Comparison of ENCODE assay signal across 9 mouse cellular contexts in the genomic region with DNA sequence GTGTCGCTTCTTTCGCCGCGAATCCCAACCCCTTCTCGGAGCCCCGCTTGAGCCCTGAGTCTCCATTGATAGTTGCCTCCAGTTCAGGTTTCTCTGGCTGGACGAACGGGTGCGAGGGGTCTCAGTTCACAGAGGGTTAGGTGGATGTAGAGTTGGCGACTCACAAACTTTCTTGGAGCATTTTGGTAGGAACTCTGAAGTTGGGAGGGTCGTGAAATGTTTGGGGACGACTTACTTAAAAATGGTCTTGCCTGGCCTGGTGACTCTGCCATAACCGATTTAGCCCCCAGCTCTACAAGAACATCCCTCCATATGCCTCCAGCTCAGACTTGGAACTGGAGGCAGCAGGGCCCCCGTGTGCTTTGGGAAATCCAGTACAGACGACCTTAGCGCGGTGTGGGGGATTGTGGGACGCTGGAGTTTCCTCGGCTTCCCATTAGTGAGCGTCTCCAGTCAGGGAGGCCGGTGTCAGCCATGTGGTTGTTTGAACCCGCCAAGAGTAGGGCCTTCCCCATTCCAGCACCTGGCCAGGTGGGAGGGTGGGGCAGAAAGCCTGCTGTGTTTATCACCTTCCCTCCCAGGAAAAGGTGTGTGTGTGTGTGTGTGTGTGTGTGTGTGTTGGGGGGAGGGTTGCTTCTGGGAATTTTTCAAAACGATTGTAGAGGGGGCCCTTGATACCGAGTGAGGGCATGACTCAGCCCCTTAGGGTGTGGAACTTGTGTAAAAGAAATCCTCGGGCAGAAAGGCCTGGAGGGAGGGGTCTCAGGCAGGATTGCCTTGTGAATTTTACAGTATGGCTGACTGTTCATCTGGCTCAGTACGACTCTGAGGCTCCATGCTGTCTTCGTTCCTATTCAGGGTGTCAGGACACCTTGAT. TPM values are rescaled to one million over a fixed set of nuclear protein-coding genes. Genes with fewer than 3 reads are reported as not detected.
DNase-seq lines count a peak whose midpoint lies in the region; ATAC-seq and TF ChIP-seq lines count a peak whose summit lies in the region.
"Had no signal": no experiment of that assay in that cellular context is flagged by ENCODE, and none has a peak within 500 bp of the region (broad histone marks: within the 10 kb centered on the region; RNA-seq: fewer than 3 reads in every experiment).

No protein-coding gene starts in this region.

- TF ChIP-seq POLR2A in cortical plate, adult 2 months (IDR thresholded peaks at IDR 0.05; ENCODE audit: extremely low read depth, insufficient read depth, low read length) = peak; percentile 51; the same call in 1 of the 2 replicates

- H3K4me3 ChIP-seq in E14TG2a.4 (replicated peaks; ENCODE audit: low read length) = peak overlapping the region; percentile 96
- peak overlapping the region; percentile 88 for H3K4me3 ChIP-seq in cortical plate, adult 2 months (ENCODE audit: insufficient read depth, low read length)
- H3K4me3 ChIP-seq in heart, embryonic 12.5 days = peak overlapping the region; percentile 74

- H3K36me3 ChIP-seq in E14TG2a.4 (ENCODE audit: insufficient read depth, low read length) = peaks cover 16% of the 10 kb centered on the region
- H3K36me3 ChIP-seq in heart, embryonic 12.5 days = no peaks in the 10 kb centered on the region

- under 1% methylated on average over 27 of the region's 27 CpGs for WGBS in heart, embryonic 12.5 days

- peaks cover 49% of the 10 kb centered on the region for H3K4me1 ChIP-seq in E14TG2a.4 (replicated peaks; ENCODE audit: low read depth, low read length)
- H3K4me1 ChIP-seq in cortical plate, adult 2 months (ENCODE audit: control insufficient read depth, insufficient read depth, low read length) = peaks cover 10% of the 10 kb centered on the region; the same call in 1 of the 2 replicates
- peaks cover 43% of the 10 kb centered on the region for H3K4me1 ChIP-seq in heart, embryonic 12.5 days (replicated peaks)

- H3K27ac ChIP-seq in cortical plate, adult 2 months (ENCODE audit: insufficient read depth, low read length) = peak overlapping the region; percentile 99
- H3K27ac ChIP-seq in heart, embryonic 12.5 days (ENCODE audit: poor library complexity, severe bottlenecking) = peak overlapping the region; percentile 95

- peak overlapping the region; percentile 95 for H3K9ac ChIP-seq in heart, embryonic 12.5 days

- H3K9me3 ChIP-seq in E14TG2a.4 (ENCODE audit: low read length) = no peaks in the 10 kb centered on the region
- no peaks in the 10 kb centered on the region for H3K9me3 ChIP-seq in heart, embryonic 12.5 days (replicated peaks)

- no peak for TF ChIP-seq CTCF in E14TG2a.4 (conservative IDR thresholded peaks at IDR 0.05; ENCODE audit: low read length)
- TF ChIP-seq CTCF in cortical plate, adult 2 months (IDR thresholded peaks at IDR 0.05; ENCODE audit: extremely low read depth, insufficient read depth, low read length) = no peak

- peak; percentile 67 for DNase-seq in cerebellum, adult 11-12 months
- peak; percentile 66 for DNase-seq in kidney, postnatal 10 days
- peak; percentile 64 to 85 for DNase-seq in lung, postnatal 4 days
- DNase-seq in testis, postnatal 14 days (ENCODE audit: low spot score) = peak; percentile 46

- no peaks in the 10 kb centered on the region for H3K27me3 ChIP-seq in E14TG2a.4 (ENCODE audit: insufficient read depth, low read length)
- H3K27me3 ChIP-seq in heart, embryonic 12.5 days (replicated peaks) = no peaks in the 10 kb centered on the region
- H3K27me3 ChIP-seq: Patski had no signal

- no peak for ATAC-seq in cerebellum, adult (ENCODE audit: insufficient number of reproducible peaks, low FRiP score, low TSS enrichment)
- ATAC-seq in heart, embryonic 12.5 days (ENCODE audit: insufficient number of reproducible peaks, low FRiP score) = peak; percentile 10; the same call in 1 of the 2 replicates

- H3K4me2 ChIP-seq in heart, embryonic 12.5 days = peak overlapping the region; percentile 94

RNA-seq across cellular contexts. Expression of gene Hdgf, which starts 1.1 kb away (rescaled TPM):
- polyA plus RNA-seq in cortical plate, adult 2 months (2012; rRNA removed) = 169 and 175 TPM in 2 replicates
- 175 and 177 TPM in 2 replicates for polyA plus RNA-seq in heart, embryonic 12.5 days (2016; fragmentation: Nextera tagmentation; extraction: Ambion mirVana)

RNA-seq across cellular contexts. Expression of gene Mrpl24, which starts 12.1 kb away (rescaled TPM):
- polyA plus RNA-seq in cortical plate, adult 2 months (2012; rRNA removed) = 69.2 and 72.4 TPM in 2 replicates
- 62.9 and 65.2 TPM in 2 replicates for polyA plus RNA-seq in heart, embryonic 12.5 days (2016; fragmentation: Nextera tagmentation; extraction: Ambion mirVana)

RNA-seq across cellular contexts. Expression of gene Prcc, which starts 21.8 kb away (rescaled TPM):
- 36.6 and 37.2 TPM in 2 replicates for polyA plus RNA-seq in cortical plate, adult 2 months (2012; rRNA removed)
- 11.2 and 11.5 TPM in 2 replicates for polyA plus RNA-seq in heart, embryonic 12.5 days (2016; fragmentation: Nextera tagmentation; extraction: Ambion mirVana)

RNA-seq across cellular contexts. Expression of gene Isg20l2, which starts 22.9 kb away (rescaled TPM):
- 11.3 and 12.0 TPM in 2 replicates for polyA plus RNA-seq in cortical plate, adult 2 months (2012; rRNA removed)
- polyA plus RNA-seq in heart, embryonic 12.5 days (2016; fragmentation: Nextera tagmentation; extraction: Ambion mirVana) = 36.4 and 38.3 TPM in 2 replicates

RNA-seq across cellular contexts. Expression of gene Rrnad1, which starts 23.3 kb away (rescaled TPM):
- polyA plus RNA-seq in cortical plate, adult 2 months (2012; rRNA removed) = 45.0 and 48.7 TPM in 2 replicates
- 13.6 and 14.1 TPM in 2 replicates for polyA plus RNA-seq in heart, embryonic 12.5 days (2016; fragmentation: Nextera tagmentation; extraction: Ambion mirVana)
